Mouse (Mus musculus) left cerebral cortex, adult 18-20 months (tissue): ENCODE measurements around the gene Rnf181. TPM values are rescaled to one million over a fixed set of nuclear protein-coding genes. Genes with fewer than 3 reads are reported as not detected.

Source experiments
- DNase-seq, 2 experiments: peaks; one replicate each; pipeline ENCODE4 v3.0.0; 2021 to 2022; ENCODE audit warnings: low spot score in 2 of 2, mixed read lengths in 1 of 2
- total RNA-seq, 2 experiments: library from RNA; stranded (reverse); gene quantifications; 2 replicates each; pipeline ENCODE4 v1.2.3; 2021

Gene Rnf181
- total RNA-seq, 2 experiments from 2014 or later, result 78.9 to 81.5 TPM

DNA sequence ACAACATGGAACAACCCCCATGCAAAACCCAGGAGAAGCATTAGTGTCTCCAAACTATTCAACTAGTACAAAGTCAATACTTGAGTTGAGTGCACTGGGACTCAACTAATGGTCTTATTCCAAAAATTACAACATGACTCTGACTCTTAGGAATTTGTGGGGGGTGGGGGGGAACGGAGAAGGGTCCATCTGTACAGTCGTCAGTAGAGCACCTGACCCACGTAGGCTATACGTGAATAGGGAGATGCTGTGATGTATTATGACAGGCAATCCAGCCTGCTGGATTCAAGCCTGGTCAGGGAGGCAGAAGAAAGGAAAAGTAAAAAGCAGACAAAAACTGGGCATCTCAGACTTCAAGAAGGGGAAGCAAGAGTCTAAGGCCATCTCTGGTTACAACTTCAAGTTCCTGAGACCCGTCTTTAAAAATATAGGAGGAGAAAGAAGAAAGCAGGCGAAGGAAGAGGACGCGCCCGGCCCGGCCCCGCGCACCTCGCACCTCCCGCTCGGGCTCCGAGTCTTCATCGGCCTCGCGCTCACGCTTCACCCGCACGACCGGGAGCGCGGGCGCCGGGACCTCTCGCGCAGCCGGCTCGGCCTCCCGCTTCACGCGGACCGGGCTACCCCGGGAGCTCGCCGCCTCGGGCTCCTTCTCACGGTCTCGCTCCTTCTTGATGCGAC is 22.2 kb downstream of the Rnf181 start:
- no peak for DNase-seq

DNA sequence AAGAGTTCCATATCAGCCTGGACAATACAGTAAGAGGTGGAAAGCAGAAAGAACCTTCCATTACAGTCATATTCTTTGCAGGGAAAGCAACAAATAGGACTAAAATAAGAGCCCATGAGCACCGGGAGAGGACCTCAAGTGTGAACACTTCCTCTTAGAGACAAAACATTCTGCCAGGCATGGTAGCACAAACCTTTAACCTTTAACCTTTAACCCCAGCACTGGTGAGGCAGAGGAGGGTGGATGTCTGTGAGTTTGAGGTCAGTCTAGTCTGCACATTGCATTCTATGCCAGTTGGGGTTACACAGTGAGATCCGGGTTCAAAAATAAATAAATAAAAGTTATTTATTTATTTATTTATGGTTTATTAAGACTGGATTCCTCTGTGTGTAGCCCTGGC is 26.3 kb downstream of the Rnf181 start:
- no peak for DNase-seq

DNA sequence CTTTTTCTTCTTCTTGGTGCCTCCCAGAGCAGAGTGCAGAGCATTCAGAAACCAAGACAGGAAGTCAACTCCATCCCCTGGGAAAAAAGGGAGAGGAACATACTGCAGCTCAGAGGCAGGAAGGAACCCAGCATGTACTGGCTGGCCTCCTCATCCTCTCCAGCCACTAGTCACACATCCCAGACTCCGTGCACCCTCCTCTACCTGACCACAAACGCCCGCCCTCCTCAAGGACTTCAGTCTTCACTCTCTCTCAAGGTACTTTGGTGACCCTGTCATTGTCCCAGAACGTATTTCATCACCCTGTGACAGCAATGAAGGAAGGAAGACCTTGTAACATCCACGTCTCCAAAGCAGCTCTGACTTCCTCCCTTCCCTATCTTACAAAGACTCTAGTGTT is 33.6 kb downstream of the Rnf181 start:
- no peak for DNase-seq

DNA sequence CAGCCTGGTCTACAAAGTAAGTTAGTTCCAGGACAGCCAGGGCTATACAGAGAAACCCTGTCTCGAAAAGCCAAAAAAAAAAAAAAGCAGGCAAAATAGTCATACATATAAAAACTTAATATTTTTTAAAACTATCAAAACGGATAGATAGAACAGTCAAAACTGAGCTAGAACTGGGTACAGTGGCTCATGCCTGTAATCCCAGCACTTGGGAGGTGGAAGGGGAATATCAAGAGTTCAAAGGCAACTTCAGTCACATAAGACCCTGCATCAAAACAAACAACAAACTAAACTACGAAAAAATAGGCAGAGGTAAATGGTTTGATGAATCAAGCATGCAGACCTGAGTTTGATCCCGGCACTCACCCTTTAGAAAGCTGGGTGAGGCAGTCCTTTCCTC is 36.6 kb downstream of the Rnf181 start:
- DNase-seq, result no peak

DNA sequence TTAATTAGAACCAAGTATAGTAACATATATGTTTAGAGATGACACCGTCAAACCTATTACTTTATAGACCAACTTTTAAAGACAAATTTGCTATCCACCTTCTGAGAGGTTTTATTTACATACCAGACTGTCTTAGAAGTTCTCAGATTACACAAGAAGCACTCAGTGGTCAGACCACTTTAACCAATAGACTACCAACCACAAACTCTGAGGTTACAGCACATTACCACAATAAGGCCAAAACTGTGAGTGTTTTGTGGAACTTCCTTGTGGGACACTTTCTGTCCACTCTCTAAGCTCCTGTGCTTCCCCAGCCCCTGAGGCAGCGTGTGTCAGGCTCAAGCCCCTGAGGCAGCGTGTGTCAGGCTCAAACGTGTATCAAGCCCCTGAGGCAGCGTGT is 37.7 kb downstream of the Rnf181 start:
- no peak for DNase-seq

DNA sequence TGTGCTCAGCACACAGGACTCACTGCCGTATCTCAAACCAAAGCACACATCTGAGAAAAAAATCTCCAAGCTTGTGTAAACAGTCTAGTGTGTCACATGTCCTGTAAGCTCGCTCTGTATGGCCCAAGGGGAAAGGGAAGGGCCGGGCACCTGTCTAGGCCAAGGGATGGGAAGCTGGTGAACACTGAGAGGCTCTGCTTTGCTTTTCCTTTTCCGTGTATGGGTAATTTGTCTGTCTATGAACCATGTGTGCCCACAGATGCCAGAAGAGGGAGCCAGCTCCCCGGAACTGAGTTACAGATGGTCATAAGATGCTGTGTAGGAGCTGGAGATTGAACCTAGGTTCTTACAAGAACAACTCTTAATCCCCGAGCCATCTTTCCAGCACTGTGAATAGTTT is 40.5 kb downstream of the Rnf181 start:
- peak; percentile 40 to 46 for DNase-seq

DNA sequence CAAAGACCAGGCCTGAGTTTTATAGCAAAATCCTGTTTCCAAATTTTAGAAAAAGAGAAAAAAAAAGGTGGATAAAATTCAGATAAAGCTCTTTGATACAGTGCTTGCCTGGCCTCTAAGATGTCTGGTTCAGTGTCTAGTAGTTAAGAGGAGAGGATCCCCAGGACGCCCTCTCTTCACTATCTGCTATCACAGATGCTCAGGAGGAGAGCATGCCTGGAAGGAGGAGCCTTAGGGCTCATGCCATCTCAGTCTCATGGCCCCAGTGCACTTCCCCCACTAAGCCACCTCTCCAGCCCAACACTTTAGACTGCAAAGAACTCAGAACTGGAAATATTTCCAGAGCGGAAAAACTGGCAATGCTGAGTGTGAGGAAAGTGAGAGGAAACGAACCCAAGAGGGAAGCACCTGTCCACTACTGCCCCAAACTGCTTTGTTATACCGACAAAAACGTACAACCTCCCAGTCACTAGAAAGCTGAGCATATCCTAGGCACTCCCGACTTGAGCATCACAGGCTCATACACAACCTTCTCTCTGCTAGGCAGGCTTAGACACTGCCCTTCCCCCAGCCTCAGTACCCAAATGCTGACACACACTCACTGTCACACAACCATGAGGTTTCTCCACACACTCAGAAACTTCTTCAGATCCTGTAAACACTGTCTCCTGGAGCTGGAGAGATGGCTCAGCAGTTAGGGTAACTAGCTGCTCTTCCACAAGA is 42.8 kb downstream of the Rnf181 start:
- no peak for DNase-seq

DNA sequence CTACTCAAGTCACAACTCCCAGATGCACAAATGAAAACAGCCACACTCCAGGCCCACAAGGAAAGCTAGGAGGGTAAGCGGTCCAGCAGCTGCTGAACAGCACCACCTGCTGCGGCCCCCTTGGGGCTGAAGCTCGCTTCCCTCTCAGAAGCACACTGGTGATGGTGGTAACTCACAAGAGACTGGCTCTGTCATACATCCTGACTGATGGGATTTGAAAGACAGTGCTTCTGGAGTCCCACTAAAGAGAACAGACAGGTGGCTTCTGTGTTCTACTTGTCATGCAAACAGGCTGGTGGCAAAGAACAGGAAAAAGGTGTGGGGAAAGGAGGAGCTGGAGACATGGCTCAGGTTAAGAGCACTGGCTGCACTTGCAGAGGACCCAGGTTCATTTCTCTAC is 43.8 kb downstream of the Rnf181 start:
- no peak for DNase-seq

DNA sequence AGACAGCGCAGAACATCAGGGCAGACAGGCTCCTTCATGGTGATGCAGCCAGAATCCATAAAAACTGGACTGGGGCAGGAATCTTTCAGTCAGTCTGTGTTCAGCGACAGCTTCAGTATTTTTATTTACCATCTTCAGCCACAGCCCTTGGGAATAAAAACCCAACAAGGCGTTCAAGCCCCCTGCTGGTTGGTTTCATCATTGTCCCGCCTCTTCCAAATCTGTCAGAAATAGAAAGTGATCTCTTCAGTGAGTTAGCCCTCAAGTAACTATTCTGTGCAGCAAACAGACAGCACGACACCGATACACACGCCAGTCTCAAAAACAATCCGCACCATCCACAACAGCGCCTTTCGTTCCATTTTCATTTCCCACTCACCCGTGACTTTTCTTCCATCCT is 47.7 kb downstream of the Rnf181 start:
- DNase-seq, result peak; percentile 43 to 51

DNA sequence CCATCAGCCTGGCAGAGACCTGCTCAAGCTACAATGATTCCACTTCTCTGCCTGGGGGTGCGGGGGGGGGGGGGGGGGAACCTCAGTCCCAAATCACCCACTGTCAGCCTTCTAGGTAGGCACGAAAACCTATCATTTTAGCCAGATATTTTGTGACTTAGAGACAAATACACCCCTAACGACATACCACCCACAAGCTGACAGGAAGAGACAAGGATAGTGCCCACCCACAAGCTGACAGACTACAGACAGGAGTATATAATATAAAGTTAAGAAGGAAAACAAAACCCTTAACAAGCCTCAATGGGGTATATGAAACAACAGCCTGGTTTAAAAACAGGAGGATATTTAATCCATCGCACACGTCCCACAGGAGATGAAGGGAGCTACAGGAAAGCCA is 48.3 kb downstream of the Rnf181 start:
- no peak for DNase-seq

DNA sequence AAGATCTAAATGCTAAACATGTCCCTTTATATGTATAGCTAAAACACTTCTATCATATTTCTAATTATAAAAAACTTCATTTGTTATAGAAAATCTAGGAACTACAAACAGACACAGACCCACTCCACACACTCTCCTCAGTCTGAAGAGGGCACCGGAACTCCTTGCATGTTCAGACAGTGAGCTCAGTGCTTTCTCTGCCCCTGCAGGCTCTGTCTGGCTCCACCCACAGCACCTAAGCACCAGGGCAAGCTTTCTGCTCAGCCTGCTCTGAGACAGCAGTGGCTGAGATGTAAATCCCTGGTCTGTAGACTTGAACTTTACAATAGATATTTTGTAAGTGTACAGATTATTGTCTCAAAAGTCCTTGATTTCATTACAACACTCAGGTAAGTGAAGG is 50.7 kb downstream of the Rnf181 start:
- no peak for DNase-seq

DNA sequence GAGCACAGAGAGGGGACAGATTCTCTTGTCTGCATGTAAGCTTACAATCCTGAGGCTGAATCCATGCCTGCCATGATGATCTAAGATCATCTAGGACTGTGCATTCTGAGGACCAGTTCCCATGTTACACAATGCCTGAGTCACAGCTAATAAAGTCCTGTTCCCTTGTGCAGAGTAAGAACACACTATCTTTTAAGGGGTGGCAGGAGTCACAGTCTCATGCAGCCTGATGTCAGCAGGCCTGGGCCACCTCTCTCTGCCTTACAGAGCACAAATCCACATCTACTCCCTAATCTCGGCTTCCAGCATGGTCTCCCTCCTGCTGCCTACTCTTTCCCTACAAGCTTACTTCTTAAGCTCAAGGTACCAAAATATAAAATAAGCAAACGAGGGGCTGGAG is 51.4 kb downstream of the Rnf181 start:
- no peak for DNase-seq

DNA sequence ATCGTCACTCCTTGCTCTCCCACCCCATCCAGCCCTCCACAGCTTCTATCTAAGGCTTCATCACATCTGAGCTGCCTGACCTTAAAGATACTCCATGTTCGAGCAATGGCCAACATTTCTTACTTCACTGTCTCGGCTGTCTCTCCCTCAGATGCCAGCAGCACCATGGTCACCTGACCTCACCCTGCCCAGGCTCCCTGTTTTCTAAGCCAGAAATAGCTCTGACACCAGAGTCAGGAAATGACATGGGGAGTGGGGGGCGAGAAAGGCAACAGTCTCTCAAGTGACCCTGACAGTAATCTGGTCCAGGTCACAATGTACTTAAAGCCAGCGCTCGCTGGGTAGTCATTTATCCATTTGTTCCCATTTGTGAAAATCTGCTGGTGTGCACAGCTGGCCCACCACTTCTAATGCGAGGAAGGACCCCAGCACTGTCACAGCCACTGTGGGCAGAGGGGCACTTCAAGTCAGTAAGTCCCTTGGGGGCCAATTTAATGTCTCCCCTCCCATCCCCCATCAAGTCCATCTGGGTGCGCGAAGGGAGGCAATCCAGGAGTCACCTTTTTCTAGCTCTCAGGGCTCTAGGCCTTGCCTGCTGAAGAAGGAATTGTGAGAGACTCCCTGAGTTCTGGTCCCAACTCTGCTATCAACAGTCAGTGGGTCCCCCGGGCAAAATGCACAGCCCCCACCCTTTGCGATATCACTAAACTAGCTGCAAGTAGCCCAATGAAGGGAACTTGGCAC is 53.5 kb downstream of the Rnf181 start:
- no peak for DNase-seq

DNA sequence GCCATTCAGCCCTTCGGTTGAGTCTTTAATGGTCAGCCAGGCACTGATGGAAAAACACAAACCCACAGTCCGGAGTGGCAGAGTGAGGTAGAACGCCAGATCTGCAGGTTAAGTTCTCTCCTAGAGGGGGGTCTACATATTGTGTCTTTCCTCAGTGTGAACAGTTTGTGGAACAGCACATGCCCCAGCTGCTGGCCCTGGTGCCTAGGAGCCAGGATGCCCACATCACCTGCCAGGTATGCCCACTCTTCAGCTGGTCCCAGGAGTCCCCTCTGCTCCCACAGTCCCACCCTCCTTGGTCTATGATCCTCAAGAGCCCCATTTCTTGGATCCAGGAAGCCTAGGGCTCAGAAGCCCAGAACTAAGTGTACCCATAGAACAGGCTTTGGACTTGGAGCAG is 54.6 kb downstream of the Rnf181 start:
- no peak for DNase-seq

Other genes starting within 250 kb of the Rnf181 start
- gene Atoh8, start 131.4 kb downstream of the Rnf181 start, total RNA-seq, result 1 to 10 TPM; 1.6 to 2.3 TPM
- gene Sftpb, start 62.3 kb downstream of the Rnf181 start, total RNA-seq, result not detected
- gene Usp39, start 21.8 kb downstream of the Rnf181 start, total RNA-seq, result 10 to 100 TPM; 32.6 to 33.6 TPM
- gene 0610030E20Rik, start 19.6 kb downstream of the Rnf181 start, total RNA-seq, result 10 to 100 TPM; 17.1 to 17.7 TPM
- 10 to 100 TPM in 1 of 2 experiments, 1 to 10 TPM in 1; 6.8 to 11.0 TPM for gene Tmem150a, start 11.5 kb downstream of the Rnf181 start, total RNA-seq
- 1 to 10 TPM; 6.1 to 7.0 TPM for gene Vamp5, start 13.5 kb upstream of the Rnf181 start, total RNA-seq
- 10 to 100 TPM; 12.6 to 14.0 TPM for gene Vamp8, start 23.7 kb upstream of the Rnf181 start, total RNA-seq
- 10 to 100 TPM; 21.7 to 24.4 TPM for gene Ggcx, start 47.4 kb upstream of the Rnf181 start, total RNA-seq
- gene Mat2a, start 72.6 kb upstream of the Rnf181 start, total RNA-seq, result 100 to 1,000 TPM; 172 to 199 TPM
- under 1 TPM; 0.56 to 0.61 TPM for gene Sh2d6, start 154.8 kb upstream of the Rnf181 start, total RNA-seq
- gene Capg, start 177.4 kb upstream of the Rnf181 start, total RNA-seq, result 1 to 10 TPM; 1.8 to 4.2 TPM
- gene Elmod3, start 231.5 kb upstream of the Rnf181 start, total RNA-seq, result 10 to 100 TPM; 22.6 to 23.1 TPM
- gene Retsat, start 231.5 kb upstream of the Rnf181 start, total RNA-seq, result 10 to 100 TPM; 50.1 to 60.4 TPM